Mouse (Mus musculus) forebrain, embryonic 16.5 days (tissue): Measurements from ENCODE around the gene Epb41l5. TPM values are rescaled to one million over a fixed set of nuclear protein-coding genes. Genes with fewer than 3 reads are reported as not detected.

Source experiments
- ATAC-seq: fragments of 200-750 bp; cut with Nextera tagmentation; 2 replicates; pipeline ENCODE4 v1.8.0; 2017; ENCODE audit warnings: mild to moderate bottlenecking, moderate library complexity
- H3K27ac ChIP-seq: fragments of 300-500 bp; sonication (generic); 2 replicates; pipeline ENCODE4 v1.5.1; 2014; ENCODE audit warnings: low read length, control low read depth
- H3K27me3 ChIP-seq: fragments of 300-500 bp; sonication (generic); replicated peaks from 2 replicates; pipeline ENCODE4 v1.6.1; 2014; ENCODE audit warnings: low read length; ENCODE audit not compliant: control insufficient read depth, insufficient read depth
- H3K36me3 ChIP-seq: fragments of 300-500 bp; sonication (generic); 2 replicates; pipeline ENCODE4 v1.6.1; 2014; ENCODE audit not compliant: control insufficient read depth, insufficient read depth
- H3K4me1 ChIP-seq: fragments of 300-500 bp; sonication (generic); replicated peaks from 2 replicates; pipeline ENCODE4 v1.6.1; 2014; ENCODE audit warnings: low read length; ENCODE audit not compliant: control insufficient read depth, insufficient read depth
- H3K4me2 ChIP-seq: fragments of 300-500 bp; sonication (generic); 2 replicates; pipeline ENCODE4 v1.6.1; 2014; ENCODE audit warnings: mild to moderate bottlenecking, low read length, control low read depth
- H3K4me3 ChIP-seq: fragments of 300-500 bp; sonication (generic); replicated peaks from 2 replicates; pipeline ENCODE4 v1.5.1; 2014; ENCODE audit warnings: mild to moderate bottlenecking, low read length, control low read depth
- H3K9ac ChIP-seq: fragments of 300-500 bp; sonication (generic); replicated peaks from 2 replicates; pipeline ENCODE4 v1.6.1; 2014; ENCODE audit warnings: low read depth, low read length, control low read depth
- H3K9me3 ChIP-seq: fragments of 300-500 bp; sonication (generic); 2 replicates; pipeline ENCODE4 v1.6.1; 2016; ENCODE audit warnings: low read length; ENCODE audit not compliant: control insufficient read depth
- WGBS: fragments of 180-500 bp; shearing (Covaris S2); extraction: QIAGEN DNeasy Blood & Tissue Kit; methylation state at CpG from one replicate; pipeline ENCODE4 v1.1.7; 2014; 5-methylcytosine and 5-hydroxymethylcytosine counted together
- polyA plus RNA-seq: library from polyadenylated mRNA; unstranded; fragments of >200 nt; fragmentation: Nextera tagmentation; extraction: Ambion mirVana; gene quantifications from 2 replicates; pipeline ENCODE4 v1.2.1, GENCODE M21; 2015

Gene Epb41l5
- polyA plus RNA-seq, 1 experiment from 2014 or later, result 20.7 TPM

- H3K4me1 ChIP-seq, result no peaks in the 10 kb centered on the region
- no peaks in the 10 kb centered on the region for H3K9me3 ChIP-seq
- no peaks in the 10 kb centered on the region for H3K27me3 ChIP-seq
- H3K4me2 ChIP-seq, result no peak overlapping the region
- no peak overlapping the region for H3K27ac ChIP-seq
- no peaks in the 10 kb centered on the region for H3K36me3 ChIP-seq
- WGBS, result 94% methylated on average over 3 of the region's 3 CpGs
- H3K9ac ChIP-seq, result no peak overlapping the region
- no peak for ATAC-seq
- no peak overlapping the region for H3K4me3 ChIP-seq
These were observed 43.4 kb downstream of the Epb41l5 start for GRCm38 (mm10) chr1:119605396-119605795.

- Histone ChIP-seq H3K4me3 (no peak overlapping the region), H3K27me3 (no peaks in the 10 kb centered on the region), H3K4me1 (no peaks in the 10 kb centered on the region), H3K9me3 (no peaks in the 10 kb centered on the region), H3K9ac (no peak overlapping the region), H3K27ac (no peak overlapping the region), H3K4me2 (no peak overlapping the region), H3K36me3 (no peaks in the 10 kb centered on the region)
- WGBS, result 99% methylated on average over 12 of the region's 12 CpGs
- ATAC-seq, result no peak
These were observed 46.4 kb downstream of the Epb41l5 start for GRCm38 (mm10) chr1:119602448-119602847.

GRCm38 (mm10) chr1:119598855-119599254 is 49.9 kb downstream of the Epb41l5 start:
- Histone ChIP-seq H3K4me2 (no peak overlapping the region), H3K27ac (no peak overlapping the region), H3K36me3 (no peaks in the 10 kb centered on the region), H3K4me3 (no peak overlapping the region), H3K9ac (no peak overlapping the region), H3K9me3 (no peaks in the 10 kb centered on the region), H3K4me1 (no peaks in the 10 kb centered on the region), H3K27me3 (no peaks in the 10 kb centered on the region)
- WGBS, result 96% methylated on average over 6 of the region's 6 CpGs
- no peak for ATAC-seq

- no peak overlapping the region for H3K27ac ChIP-seq
- 73% methylated on average over 3 of the region's 3 CpGs for WGBS
These were observed 51.8 kb downstream of the Epb41l5 start for GRCm38 (mm10) chr1:119596954-119597480.

GRCm38 (mm10) chr1:119590041-119590440 is 58.8 kb downstream of the Epb41l5 start:
- H3K4me3 ChIP-seq, result no peak overlapping the region
- no peaks in the 10 kb centered on the region for H3K9me3 ChIP-seq
- H3K36me3 ChIP-seq, result no peaks in the 10 kb centered on the region
- no peak for ATAC-seq
- no peak overlapping the region for H3K4me2 ChIP-seq
- WGBS, result 95% methylated on average over 2 of the region's 2 CpGs
- no peak overlapping the region for H3K9ac ChIP-seq
- H3K27ac ChIP-seq, result no peak overlapping the region
- H3K4me1 ChIP-seq, result no peaks in the 10 kb centered on the region
- no peaks in the 10 kb centered on the region for H3K27me3 ChIP-seq

More at GRCm38 (mm10) chr1:119596954-119597480, 51.8 kb downstream of the Epb41l5 start:
- Histone ChIP-seq H3K9ac (no peak overlapping the region), H3K9me3 (no peaks in the 10 kb centered on the region), H3K27me3 (no peaks in the 10 kb centered on the region), H3K4me3 (no peak overlapping the region), H3K4me2 (no peak overlapping the region), H3K4me1 (no peaks in the 10 kb centered on the region), H3K36me3 (no peaks in the 10 kb centered on the region)
- ATAC-seq, result no peak

GRCm38 (mm10) chr1:119584974-119585373 is 63.8 kb downstream of the Epb41l5 start:
- H3K4me2 ChIP-seq, result no peak overlapping the region
- ATAC-seq, result no peak
- WGBS, result 97% methylated on average over 2 of the region's 2 CpGs

GRCm38 (mm10) chr1:119570134-119570533 is 78.7 kb downstream of the Epb41l5 start:
- 81% methylated on average over 1 of the region's 1 CpGs for WGBS
- no peaks in the 10 kb centered on the region for H3K36me3 ChIP-seq
- no peaks in the 10 kb centered on the region for H3K27me3 ChIP-seq
- H3K4me3 ChIP-seq, result no peak overlapping the region
- no peak overlapping the region for H3K4me2 ChIP-seq
- no peak overlapping the region for H3K27ac ChIP-seq
- no peaks in the 10 kb centered on the region for H3K9me3 ChIP-seq
- H3K9ac ChIP-seq, result no peak overlapping the region
- ATAC-seq, result no peak
- H3K4me1 ChIP-seq, result no peaks in the 10 kb centered on the region

More at GRCm38 (mm10) chr1:119584974-119585373, 63.8 kb downstream of the Epb41l5 start:
- H3K27ac ChIP-seq, result no peak overlapping the region
- no peaks in the 10 kb centered on the region for H3K36me3 ChIP-seq
- H3K4me3 ChIP-seq, result no peak overlapping the region
- H3K9me3 ChIP-seq, result no peaks in the 10 kb centered on the region
- no peaks in the 10 kb centered on the region for H3K4me1 ChIP-seq
- H3K27me3 ChIP-seq, result no peaks in the 10 kb centered on the region
- H3K9ac ChIP-seq, result no peak overlapping the region

GRCm38 (mm10) chr1:119565531-119565930 is 83.3 kb downstream of the Epb41l5 start:
- WGBS, result 94% methylated on average over 4 of the region's 4 CpGs
- H3K9ac ChIP-seq, result no peak overlapping the region
- H3K4me3 ChIP-seq, result no peak overlapping the region
- H3K36me3 ChIP-seq, result no peaks in the 10 kb centered on the region
- peaks cover 4% of the 10 kb centered on the region; the same call in 1 of the 2 replicates for H3K9me3 ChIP-seq
- no peak overlapping the region for H3K4me2 ChIP-seq
- no peaks in the 10 kb centered on the region for H3K27me3 ChIP-seq
- no peak for ATAC-seq
- no peak overlapping the region for H3K27ac ChIP-seq
- no peaks in the 10 kb centered on the region for H3K4me1 ChIP-seq

- Histone ChIP-seq H3K9me3 (peaks cover 4% of the 10 kb centered on the region; the same call in 1 of the 2 replicates), H3K9ac (no peak overlapping the region), H3K4me3 (no peak overlapping the region), H3K27ac (no peak overlapping the region), H3K4me2 (no peak overlapping the region), H3K36me3 (no peaks in the 10 kb centered on the region), H3K27me3 (no peaks in the 10 kb centered on the region), H3K4me1 (no peaks in the 10 kb centered on the region)
- WGBS, result 83% methylated on average over 4 of the region's 4 CpGs
- ATAC-seq, result no peak
These were observed 91.0 kb downstream of the Epb41l5 start for GRCm38 (mm10) chr1:119557641-119558395.
